Mouse (Mus musculus) gastrocnemius, postnatal 25 days (tissue): ENCODE measurements around the gene Ctrl. TPM values are rescaled to one million over a fixed set of nuclear protein-coding genes. Genes with fewer than 3 reads are reported as not detected.

Experiments
- microRNA-seq, 2 experiments: library from miRNA; unstranded; fragments of <30 nt; microRNA quantifications; one replicate each; pipeline ENCODE4 v1.2.0; 2021; ENCODE audit warnings: borderline replicate concordance in 2 of 2
- total RNA-seq, 2 experiments: library from RNA; stranded (reverse); gene quantifications; 1 replicate in 1 of 2; 2 replicates in 1 of 2; pipeline ENCODE4 v1.2.3; 2021

Ctrl gene
- total RNA-seq, 2 experiments from 2014 or later = not detected

Small RNA genes lying within 50 kb of the gene (microRNA-seq; reads per million reads assigned to microRNA genes)
- gene Mir7074 = 0 reads per million in 2 experiments

Other genes with a start within 250 kb of the Ctrl start
- gene Carmil2, start 247.6 kb downstream of the Ctrl start, total RNA-seq = under 1 TPM in 1 of 2 experiments, not detected in 1; 0.11 TPM
- gene Acd, start 232.8 kb downstream of the Ctrl start, total RNA-seq = 1 to 10 TPM; 6.5 to 6.8 TPM
- gene Pard6a, start 232.7 kb downstream of the Ctrl start, total RNA-seq = 1 to 10 TPM; 5.4 to 5.7 TPM
- gene 4933405L10Rik, start 226.2 kb downstream of the Ctrl start, total RNA-seq = not detected
- 1 to 10 TPM in 1 of 2 experiments, under 1 TPM in 1; 0.82 to 1.0 TPM for gene Enkd1, start 225.7 kb downstream of the Ctrl start, total RNA-seq
- gene Gfod2, start 175.2 kb downstream of the Ctrl start, total RNA-seq = 1 to 10 TPM; 5.1 to 6.2 TPM
- gene Ranbp10, start 106.5 kb downstream of the Ctrl start, total RNA-seq = 10 to 100 TPM; 14.6 to 20.5 TPM
- not detected for gene Tsnaxip1, start 106.1 kb downstream of the Ctrl start, total RNA-seq
- gene Cenpt, start 80.6 kb downstream of the Ctrl start, total RNA-seq = 1 to 10 TPM; 1.2 to 1.7 TPM
- 10 to 100 TPM; 19.3 to 19.5 TPM for gene Thap11, start 78.7 kb downstream of the Ctrl start, total RNA-seq
- gene Nutf2, start 73.3 kb downstream of the Ctrl start, total RNA-seq = 10 to 100 TPM; 47.7 to 79.5 TPM
- gene Edc4, start 53.0 kb downstream of the Ctrl start, total RNA-seq = 10 to 100 TPM; 17.5 to 18.4 TPM
- not detected for gene Nrn1l, start 40.3 kb downstream of the Ctrl start, total RNA-seq
- 10 to 100 TPM in 1 of 2 experiments, 1 to 10 TPM in 1; 10.0 to 10.7 TPM for gene Pskh1, start 33.4 kb downstream of the Ctrl start, total RNA-seq
- 10 to 100 TPM; 19.1 to 22.1 TPM for gene Psmb10, start 4.6 kb upstream of the Ctrl start, total RNA-seq
- under 1 TPM; 0.46 to 0.80 TPM for gene Lcat, start 9.5 kb upstream of the Ctrl start, total RNA-seq
- gene Slc12a4, start 32.2 kb upstream of the Ctrl start, total RNA-seq = 10 to 100 TPM; 11.5 to 14.4 TPM
- not detected for gene Dpep3, start 45.6 kb upstream of the Ctrl start, total RNA-seq
- gene Dus2, start 57.5 kb upstream of the Ctrl start, total RNA-seq = 10 to 100 TPM in 1 of 2 experiments, 1 to 10 TPM in 1; 8.7 to 10.6 TPM
- gene Dpep2nb, start 72.1 kb upstream of the Ctrl start, total RNA-seq = not detected
- gene Ddx28, start 78.0 kb upstream of the Ctrl start, total RNA-seq = 1 to 10 TPM; 8.3 to 9.0 TPM
- gene Nfatc3, start 125.0 kb upstream of the Ctrl start, total RNA-seq = 10 to 100 TPM; 20.1 to 22.4 TPM
- under 1 TPM in 1 of 2 experiments, not detected in 1; 0.46 TPM for gene Esrp2, start 203.1 kb upstream of the Ctrl start, total RNA-seq
- 1 to 10 TPM; 2.9 to 3.8 TPM for gene Pla2g15, start 216.5 kb upstream of the Ctrl start, total RNA-seq
- 1 to 10 TPM; 7.9 to 8.6 TPM for gene Slc7a6, start 235.0 kb upstream of the Ctrl start, total RNA-seq